Mouse (Mus musculus) lung, postnatal 0 days (tissue): Measurements from ENCODE around the gene Elmsan1. TPM values are rescaled to one million over a fixed set of nuclear protein-coding genes. Genes with fewer than 3 reads are reported as not detected.

Experiments used
- ATAC-seq: fragments of 200-750 bp; cut with Nextera tagmentation; 2 replicates; pipeline ENCODE4 v1.8.0; 2017; ENCODE audit warnings: moderate library complexity
- DNase-seq: peaks from one replicate; pipeline ENCODE4 v3.0.0-alpha.2; 2016; ENCODE audit warnings: low spot score
- H3K27ac ChIP-seq: fragments of 300-500 bp; sonication (generic); 2 replicates; pipeline ENCODE4 v1.5.1; 2014; ENCODE audit warnings: antibody characterized with exemption, mild to moderate bottlenecking, low read length, mixed read lengths
- H3K27me3 ChIP-seq: fragments of 300-500 bp; sonication (generic); replicated peaks from 2 replicates; pipeline ENCODE4 v1.6.1; 2014; ENCODE audit warnings: low read length, mixed read lengths; ENCODE audit not compliant: insufficient read depth
- H3K36me3 ChIP-seq: fragments of 300-500 bp; sonication (generic); 2 replicates; pipeline ENCODE4 v1.6.1; 2014; ENCODE audit warnings: low read length, mixed read lengths; ENCODE audit not compliant: insufficient read depth
- H3K4me1 ChIP-seq: fragments of 300-500 bp; sonication (generic); 2 replicates; pipeline ENCODE4 v1.6.1; 2014; ENCODE audit warnings: antibody characterized with exemption, low read depth, low read length, mixed read lengths; ENCODE audit not compliant: insufficient read depth
- H3K4me2 ChIP-seq: fragments of 300-500 bp; sonication (generic); replicated peaks from 2 replicates; pipeline ENCODE4 v1.6.1; 2014; ENCODE audit warnings: low read depth, mild to moderate bottlenecking, low read length, moderate library complexity, mixed read lengths
- H3K4me3 ChIP-seq: fragments of 300-500 bp; sonication (generic); 2 replicates; pipeline ENCODE4 v1.5.1; 2014; ENCODE audit warnings: low read depth, low read length
- H3K9ac ChIP-seq: fragments of 300-500 bp; sonication (generic); replicated peaks from 2 replicates; pipeline ENCODE4 v1.6.1; 2014; ENCODE audit warnings: low read depth, mild to moderate bottlenecking
- H3K9me3 ChIP-seq: fragments of 300-500 bp; sonication (generic); 2 replicates; pipeline ENCODE4 v1.6.1; 2016; ENCODE audit warnings: low read length, mixed read lengths
- CTCF ChIP-seq: IDR thresholded peaks from 2 replicates; pipeline ENCODE4 v1.5.1; 2016; ENCODE audit warnings: antibody characterized with exemption, mild to moderate bottlenecking
- EP300 ChIP-seq: IDR thresholded peaks from 2 replicates; pipeline ENCODE4 v1.6.1; 2016; ENCODE audit warnings: antibody characterized with exemption, mild to moderate bottlenecking, control low read depth
- WGBS: fragments of 180-500 bp; shearing (Covaris S2); extraction: QIAGEN DNeasy Blood & Tissue Kit; methylation state at CpG from one replicate; pipeline ENCODE4 v1.1.7; 2014; 5-methylcytosine and 5-hydroxymethylcytosine counted together
- polyA plus RNA-seq: library from polyadenylated mRNA; unstranded; fragments of >200 nt; fragmentation: Nextera tagmentation; extraction: Ambion mirVana; gene quantifications from 2 replicates; pipeline ENCODE4 v1.2.1, GENCODE M21; 2015

Gene Elmsan1
- polyA plus RNA-seq, 1 experiment from 2014 or later, result 6.7 TPM

DNA sequence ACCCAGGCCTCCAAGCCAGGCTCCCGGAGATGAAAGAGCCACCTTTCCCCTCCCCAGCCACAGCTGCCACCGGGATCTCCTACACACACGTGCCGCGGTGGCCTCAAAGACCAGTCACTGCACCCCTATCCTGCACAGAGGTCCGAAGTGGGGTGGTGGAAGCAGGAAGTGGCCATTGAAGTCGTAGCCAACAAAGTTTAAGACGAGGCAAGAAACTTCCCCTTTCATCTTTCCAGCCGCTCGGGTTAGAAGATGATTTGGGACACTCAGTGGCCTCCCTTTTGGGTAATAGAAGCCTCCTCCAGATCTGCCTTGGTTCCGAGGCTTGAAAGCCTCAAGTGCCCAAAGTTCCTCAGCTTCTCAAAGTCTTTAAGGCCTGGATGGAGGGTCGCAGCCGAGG, 26.4 kb downstream of the Elmsan1 start:
- Histone ChIP-seq H3K4me2 (peak overlapping the region; percentile 99), H3K27me3 (no peaks in the 10 kb centered on the region), H3K27ac (peak overlapping the region; percentile 99), H3K36me3 (no peaks in the 10 kb centered on the region), H3K4me3 (peak overlapping the region; percentile 82), H3K9ac (peak overlapping the region; percentile 82), H3K9me3 (no peaks in the 10 kb centered on the region), H3K4me1 (peaks cover 69% of the 10 kb centered on the region)
- no peak for ATAC-seq
- WGBS, result 3% methylated on average over 13 of the region's 13 CpGs
- TF ChIP-seq EP300, result no peak
- no peak for TF ChIP-seq CTCF
- DNase-seq, result peak; percentile 35

DNA sequence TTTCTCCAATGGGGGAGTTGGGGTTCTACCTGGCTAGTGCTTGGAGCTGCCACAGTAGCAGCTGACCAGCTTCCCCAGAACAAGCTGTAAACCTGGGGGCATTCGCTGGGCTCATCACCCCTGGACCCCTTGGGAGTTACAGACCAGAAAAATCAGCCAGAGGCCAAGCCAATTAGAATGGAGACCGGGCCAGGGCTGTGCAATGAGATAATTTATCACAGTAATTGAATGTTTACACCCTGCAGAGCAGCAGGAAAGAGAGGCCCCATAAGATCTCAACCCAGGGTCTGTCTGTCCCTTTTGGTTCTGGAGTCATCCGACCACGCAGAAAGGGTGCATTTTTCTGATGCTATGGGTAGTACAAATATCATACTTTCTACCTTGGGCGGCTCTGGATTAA, 26.9 kb downstream of the Elmsan1 start:
- Histone ChIP-seq H3K27me3 (no peaks in the 10 kb centered on the region), H3K27ac (no peak overlapping the region), H3K4me2 (peak overlapping the region; percentile 99), H3K4me1 (peaks cover 74% of the 10 kb centered on the region), H3K4me3 (peak overlapping the region; percentile 82), H3K36me3 (no peaks in the 10 kb centered on the region), H3K9me3 (no peaks in the 10 kb centered on the region), H3K9ac (no peak overlapping the region)
- WGBS, result 24% methylated on average over 5 of the region's 5 CpGs
- no peak for DNase-seq
- TF ChIP-seq CTCF, result no peak
- TF ChIP-seq EP300, result no peak
- ATAC-seq, result no peak

DNA sequence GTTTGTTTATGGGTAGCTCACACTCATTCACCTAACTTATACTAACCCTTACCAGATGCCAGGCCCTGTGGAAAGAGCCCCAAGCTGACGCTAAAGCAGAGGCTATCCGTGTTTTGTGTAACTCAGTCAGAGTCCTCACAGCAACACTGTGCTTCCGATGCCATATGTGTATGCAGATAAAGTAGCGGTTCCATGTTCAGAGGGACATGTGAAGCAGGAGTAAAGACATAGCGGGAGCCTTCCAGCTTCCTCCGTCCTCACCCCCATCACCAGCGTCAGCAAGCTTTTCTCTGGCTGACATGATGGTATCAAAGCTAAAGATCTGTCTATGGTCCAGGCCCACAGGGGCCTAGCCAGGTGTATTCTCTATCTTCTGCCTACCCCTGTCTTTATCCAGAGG, 27.5 kb downstream of the Elmsan1 start:
- TF ChIP-seq EP300, result no peak
- no peak for TF ChIP-seq CTCF
- ATAC-seq, result no peak
- Histone ChIP-seq H3K36me3 (no peaks in the 10 kb centered on the region), H3K4me2 (peak overlapping the region; percentile 99), H3K4me3 (0 out of 2 replicates have a peak overlapping the region, but pooled peaks have one; percentile 82), H3K9ac (no peak overlapping the region), H3K9me3 (no peaks in the 10 kb centered on the region), H3K27ac (no peak overlapping the region), H3K4me1 (peaks cover 76% of the 10 kb centered on the region), H3K27me3 (no peaks in the 10 kb centered on the region)
- 62% methylated on average over 7 of the region's 7 CpGs for WGBS
- DNase-seq, result no peak

DNA sequence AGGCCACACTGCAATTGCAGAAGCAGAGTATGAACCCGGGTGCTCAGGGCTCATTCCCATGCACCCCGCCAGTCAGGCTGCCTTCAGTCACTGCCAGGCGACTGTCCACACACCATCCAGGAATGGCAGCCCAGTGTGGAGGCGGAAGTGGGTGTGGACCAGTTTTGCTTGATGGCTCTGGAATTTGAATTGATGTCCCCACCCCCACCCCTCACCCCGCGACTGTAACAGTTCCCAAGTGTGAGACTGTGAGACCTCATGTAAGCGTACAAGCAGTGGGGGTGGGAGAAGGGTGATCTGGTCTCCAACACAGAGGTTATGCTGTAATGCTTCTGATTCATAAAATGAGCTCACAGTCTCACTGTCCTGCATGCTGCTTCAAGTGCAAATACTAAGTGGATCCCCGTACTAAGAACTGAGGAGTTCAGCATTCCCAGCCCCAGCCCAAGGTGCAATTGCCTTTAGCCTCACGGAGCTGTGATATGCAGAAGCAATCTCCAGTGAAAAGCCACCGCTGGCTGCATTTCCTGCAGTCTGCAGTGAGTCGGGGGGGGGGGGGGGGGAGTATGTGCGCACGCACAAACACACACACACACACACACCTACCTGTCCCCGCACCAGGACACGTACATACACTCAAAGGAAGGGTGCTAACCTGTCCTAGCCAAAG, 28.4 kb downstream of the Elmsan1 start:
- H3K36me3 ChIP-seq, result no peaks in the 10 kb centered on the region
- TF ChIP-seq CTCF, result no peak
- TF ChIP-seq EP300, result no peak
- peak overlapping the region; percentile 20 for H3K27ac ChIP-seq
- no peaks in the 10 kb centered on the region for H3K27me3 ChIP-seq
- no peak overlapping the region for H3K4me3 ChIP-seq
- 26% methylated on average over 14 of the region's 15 CpGs for WGBS
- DNase-seq, result peak; percentile 67
- H3K4me2 ChIP-seq, result peak overlapping the region; percentile 99; the same call in 1 of the 2 replicates
- H3K4me1 ChIP-seq, result peaks cover 79% of the 10 kb centered on the region
- H3K9ac ChIP-seq, result no peak overlapping the region
- no peaks in the 10 kb centered on the region for H3K9me3 ChIP-seq
- ATAC-seq, result no peak

DNA sequence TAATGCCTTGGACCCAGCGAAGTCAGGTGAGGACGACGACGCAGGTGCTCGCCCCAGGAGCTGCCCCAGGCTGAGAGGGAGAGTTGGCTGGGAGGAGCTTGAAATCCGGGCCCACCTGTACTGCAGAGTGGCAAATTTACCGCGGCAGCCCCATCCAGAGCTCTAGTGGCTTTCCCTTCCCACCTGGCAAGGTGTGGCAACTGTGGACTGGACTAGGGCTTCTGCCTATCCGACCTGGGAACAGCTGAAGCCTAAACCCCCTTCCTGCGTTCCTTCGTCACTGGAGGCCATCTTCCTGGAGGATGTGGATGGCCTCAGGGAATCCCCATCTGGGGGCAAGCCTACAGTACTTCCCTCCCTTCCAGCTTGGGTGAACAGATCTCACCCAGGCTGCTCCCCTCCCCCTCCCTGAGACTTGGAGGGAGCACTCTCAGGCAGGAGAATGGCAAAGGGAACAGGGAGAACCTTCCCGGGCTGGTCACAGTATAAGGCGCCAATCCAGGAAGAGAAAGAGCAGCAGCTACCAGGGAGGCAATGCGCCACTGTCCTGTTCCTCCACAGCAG, 29.7 kb downstream of the Elmsan1 start:
- Histone ChIP-seq H3K36me3 (no peaks in the 10 kb centered on the region), H3K9ac (no peak overlapping the region)

GRCm38 (mm10) chr12:84187752-84188601, 30.7 kb downstream of the Elmsan1 start:
- ATAC-seq (peak; percentile 34; the same call in 1 of the 2 replicates), DNase-seq (peak; percentile 58)
- Histone ChIP-seq H3K9ac (no peak overlapping the region), H3K9me3 (no peaks in the 10 kb centered on the region), H3K4me2 (peak overlapping the region; percentile 19; the same call in 1 of the 2 replicates), H3K36me3 (no peaks in the 10 kb centered on the region), H3K27me3 (no peaks in the 10 kb centered on the region), H3K27ac (peak overlapping the region; percentile 75), H3K4me3 (no peak overlapping the region), H3K4me1 (peaks cover 74% of the 10 kb centered on the region)
- 48% methylated on average over 15 of the region's 15 CpGs for WGBS
- no peak for TF ChIP-seq CTCF
- TF ChIP-seq EP300, result no peak

More for the DNA sequence above, 29.7 kb downstream of the Elmsan1 start:
- ATAC-seq, result no peak
- H3K4me1 ChIP-seq, result peaks cover 74% of the 10 kb centered on the region
- H3K4me2 ChIP-seq, result peak overlapping the region; percentile 28; the same call in 1 of the 2 replicates
- H3K27ac ChIP-seq, result peak overlapping the region; percentile 75
- TF ChIP-seq CTCF, result no peak
- TF ChIP-seq EP300, result no peak
- no peak for DNase-seq
- WGBS, result 50% methylated on average over 14 of the region's 14 CpGs
- H3K9me3 ChIP-seq, result no peaks in the 10 kb centered on the region
- no peak overlapping the region for H3K4me3 ChIP-seq
- no peaks in the 10 kb centered on the region for H3K27me3 ChIP-seq
